Mouse (Mus musculus): ENCODE results near the gene Pik3c2b. TPM values are rescaled to one million over a fixed set of nuclear protein-coding genes. Genes with fewer than 3 reads are reported as not detected.

The Pik3c2b gene
- polyA plus RNA-seq, 1 experiment from 2014 or later: 8.1 TPM

Other genes with a start within 250 kb of the Pik3c2b start
- 5.9 and 7.1 TPM in 2 replicates for gene Lrrn2, start 165.4 kb upstream of the Pik3c2b start, polyA plus RNA-seq (2015; fragmentation: Nextera tagmentation; extraction: Ambion mirVana)
- gene Mdm4, start 15.1 kb upstream of the Pik3c2b start, polyA plus RNA-seq (2015; fragmentation: Nextera tagmentation; extraction: Ambion mirVana): 33.5 and 42.3 TPM in 2 replicates
- 34.8 and 35.6 TPM in 2 replicates for gene Ppp1r15b, start 85.5 kb downstream of the Pik3c2b start, polyA plus RNA-seq (2015; fragmentation: Nextera tagmentation; extraction: Ambion mirVana)
- 7.2 and 7.8 TPM in 2 replicates for gene Plekha6, start 118.5 kb downstream of the Pik3c2b start, polyA plus RNA-seq (2015; fragmentation: Nextera tagmentation; extraction: Ambion mirVana)